Mouse (Mus musculus): ENCODE results near the gene Duxbl2.
"Not testable (repeated sequence)": the region's sequence is repeated elsewhere in the genome, so short reads cannot be mapped to it uniquely, and the experiment has no call there.

The Duxbl2 gene

DNA sequence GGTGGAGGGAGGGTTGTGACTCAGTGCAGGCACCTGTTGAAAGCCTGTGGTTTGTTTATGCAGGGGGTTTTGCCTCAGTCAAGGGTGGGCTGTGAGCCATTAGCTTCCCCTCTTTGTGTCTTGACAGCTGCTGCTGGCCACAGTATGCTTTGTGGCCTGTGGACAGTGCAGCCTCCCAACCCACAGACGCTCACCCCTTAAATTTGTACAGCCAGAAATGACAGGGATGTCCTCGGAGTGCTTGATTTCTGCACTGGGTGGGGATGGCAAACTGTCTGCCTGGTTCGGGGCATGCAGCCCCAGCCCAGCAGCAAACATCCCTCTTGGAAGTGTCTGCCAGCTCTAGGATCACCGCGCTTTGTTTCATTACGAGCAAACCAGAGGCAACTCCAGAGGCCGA is at the start of gene Duxbl2:
Duxbl2 (plus strand) TSS at position 200 of the 400 bp plus-strand sequence.
- not testable (repeated sequence) for DNase-seq

DNA sequence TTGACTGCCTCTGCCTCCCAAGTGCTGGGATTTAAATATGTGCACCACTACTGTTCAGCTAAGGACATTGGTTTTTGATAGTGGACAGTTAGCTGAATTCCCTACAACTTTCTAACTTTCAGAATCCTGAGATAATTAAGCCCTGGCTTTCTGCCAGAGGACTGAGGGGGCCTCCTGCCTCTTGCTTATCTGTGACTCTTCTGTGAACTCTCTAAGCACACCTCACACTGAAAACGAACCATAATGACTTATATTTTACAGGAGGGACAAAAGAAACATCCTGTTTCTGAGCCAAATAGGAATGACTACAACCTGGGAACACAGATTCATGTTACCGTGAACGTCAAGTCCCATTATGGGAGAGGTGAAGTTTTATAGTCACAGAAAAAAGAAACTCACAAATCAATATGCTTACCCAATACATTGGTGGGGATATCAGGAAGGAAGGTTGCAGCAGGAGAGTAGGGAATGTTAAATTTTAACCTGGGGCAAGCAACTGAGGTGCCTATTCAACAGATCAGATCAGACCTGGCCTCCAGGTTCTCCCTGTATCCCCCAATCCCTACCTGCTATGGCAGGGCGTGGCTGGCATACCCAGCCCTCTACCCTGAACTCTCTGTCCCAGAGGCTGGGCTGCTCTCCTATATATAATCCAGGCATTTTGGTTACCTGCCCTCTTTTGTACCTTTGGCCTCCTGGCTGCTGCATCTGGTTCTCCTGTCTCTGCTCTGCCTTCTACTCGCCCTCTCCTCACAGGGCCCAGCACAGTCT is 41.3 kb upstream of the Duxbl2 start:
- DNase-seq = not testable (repeated sequence)

DNA sequence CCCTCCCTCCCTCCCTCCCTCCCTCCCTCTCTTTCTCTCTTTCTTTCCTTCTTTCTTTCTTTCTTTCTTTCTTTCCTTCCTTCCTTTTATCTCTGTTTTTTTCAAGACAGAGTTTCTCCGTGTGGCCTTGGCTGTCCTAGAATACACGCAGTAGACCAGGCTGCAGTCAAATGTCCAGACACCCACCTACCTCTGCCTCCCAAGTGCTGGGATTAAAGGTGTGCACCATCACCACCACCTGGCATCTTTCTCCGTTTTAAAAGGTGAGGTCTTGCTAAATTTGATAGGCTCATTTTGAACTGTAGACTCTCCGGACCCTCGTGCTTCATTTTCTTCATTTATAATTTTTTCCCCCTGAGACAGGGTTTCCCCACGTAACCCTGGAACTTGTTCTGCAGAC is 36.9 kb upstream of the Duxbl2 start, which contains the start of gene Cphx2:
Cphx2 (plus strand) TSS at position 301 of the 400 bp plus-strand sequence.
- not testable (repeated sequence) for DNase-seq

DNA sequence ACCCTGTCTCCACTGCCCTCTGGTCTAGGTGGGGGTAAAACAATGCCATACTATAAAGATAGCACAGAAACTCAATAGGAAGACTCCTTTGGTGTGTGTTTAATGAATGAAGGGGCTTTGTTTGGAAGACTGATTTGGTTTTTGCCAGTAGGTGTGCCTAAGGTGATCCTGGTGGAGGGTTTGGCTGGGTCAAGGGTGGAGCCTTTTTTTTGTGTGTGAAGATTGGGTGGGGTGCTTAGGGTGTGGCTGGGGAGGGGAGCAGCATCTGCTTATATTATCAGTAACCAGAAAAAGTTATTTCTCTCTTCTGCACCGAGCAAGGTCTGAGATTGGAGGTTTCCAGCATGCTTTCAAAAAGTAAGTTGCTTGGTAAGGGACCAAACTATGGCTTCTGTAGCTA is 36.2 kb upstream of the Duxbl2 start, which contains the start of gene Cphx3:
Cphx3 (plus strand) TSS at position 301 of the 400 bp plus-strand sequence.
- DNase-seq = not testable (repeated sequence)

DNA sequence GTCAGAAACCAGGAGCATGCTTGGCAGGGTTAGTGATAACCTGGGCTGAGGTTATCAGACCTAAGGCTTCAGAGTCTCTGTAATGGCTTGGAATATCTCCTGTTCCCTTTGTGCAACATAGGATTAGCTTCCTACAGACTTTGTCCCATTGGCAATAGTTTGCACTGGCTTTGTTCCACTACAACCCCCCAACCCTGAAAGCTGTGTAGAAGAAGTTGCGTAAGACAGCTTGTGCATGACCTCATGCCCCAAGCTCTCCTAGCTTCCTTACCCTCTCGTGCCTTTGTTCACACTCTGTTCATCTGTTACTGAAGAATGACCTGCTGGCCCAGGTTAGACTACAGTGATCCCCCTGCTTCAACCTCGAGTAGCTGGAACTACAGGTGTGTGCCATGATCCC is 20.5 kb upstream of the Duxbl2 start:
- DNase-seq = not testable (repeated sequence)

DNA sequence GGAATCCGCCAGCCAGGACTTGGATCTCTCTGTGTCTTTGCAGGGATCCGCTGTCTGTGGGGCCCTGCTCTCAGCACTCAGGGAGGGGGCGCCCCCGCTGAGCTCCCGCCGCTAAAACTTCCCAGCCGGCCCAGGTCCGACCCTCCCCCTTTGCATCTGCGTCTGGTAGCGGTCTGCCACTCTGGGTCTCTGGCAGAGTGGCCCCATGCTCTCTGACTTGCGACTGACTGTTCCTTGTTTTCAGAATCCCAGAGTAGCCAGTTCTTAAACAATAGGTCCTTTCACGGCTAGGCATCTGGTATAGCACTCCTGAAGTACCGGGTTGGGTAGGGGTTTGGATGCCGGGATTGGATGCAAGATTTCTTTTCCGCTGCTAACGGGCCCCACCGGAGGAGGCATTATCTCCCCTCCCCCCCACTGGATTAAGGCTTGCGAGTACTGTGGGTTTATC is 426 bp downstream of the Duxbl2 start:
- not testable (repeated sequence) for DNase-seq

DNA sequence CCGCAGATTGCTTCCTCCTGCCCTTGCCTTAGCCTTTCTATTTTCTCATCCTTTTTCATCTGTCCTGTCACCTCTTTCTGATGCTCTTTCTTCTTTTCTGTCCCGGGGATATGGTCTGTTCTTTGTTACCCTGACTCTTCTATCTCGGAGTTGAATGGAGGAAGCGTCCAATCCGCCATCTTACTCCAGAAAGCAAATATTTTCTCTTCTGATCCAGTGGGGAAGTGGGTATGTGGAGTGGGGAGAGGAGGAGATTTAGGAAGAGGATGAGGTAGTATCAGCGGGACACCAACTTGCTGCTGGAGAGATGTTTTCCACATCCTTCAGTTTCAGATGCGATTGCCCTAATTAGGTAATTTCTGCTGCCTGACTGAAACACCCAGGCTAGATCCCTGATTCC is 946 bp downstream of the Duxbl2 start:
- not testable (repeated sequence) for DNase-seq

DNA sequence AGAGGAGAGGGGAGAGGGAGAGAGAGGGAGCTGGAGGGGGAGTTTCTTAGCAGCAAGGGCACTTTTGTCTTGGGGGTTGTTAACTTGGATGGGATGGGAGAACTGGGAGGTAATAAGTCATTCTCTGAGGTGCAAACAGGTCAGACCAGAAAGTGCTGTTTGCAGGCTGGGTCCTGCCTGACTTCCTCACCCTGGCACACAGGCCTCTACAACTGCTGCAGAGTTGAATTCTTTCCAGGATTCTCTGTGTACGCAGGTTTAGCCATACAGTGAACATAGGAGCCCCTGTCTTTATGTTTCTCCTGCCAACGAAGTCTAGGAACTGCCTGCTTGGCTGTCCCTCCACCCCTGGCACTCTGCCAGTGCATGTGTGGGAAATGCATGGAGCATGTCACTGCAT is 28.9 kb downstream of the Duxbl2 start:
- DNase-seq = not testable (repeated sequence)

DNA sequence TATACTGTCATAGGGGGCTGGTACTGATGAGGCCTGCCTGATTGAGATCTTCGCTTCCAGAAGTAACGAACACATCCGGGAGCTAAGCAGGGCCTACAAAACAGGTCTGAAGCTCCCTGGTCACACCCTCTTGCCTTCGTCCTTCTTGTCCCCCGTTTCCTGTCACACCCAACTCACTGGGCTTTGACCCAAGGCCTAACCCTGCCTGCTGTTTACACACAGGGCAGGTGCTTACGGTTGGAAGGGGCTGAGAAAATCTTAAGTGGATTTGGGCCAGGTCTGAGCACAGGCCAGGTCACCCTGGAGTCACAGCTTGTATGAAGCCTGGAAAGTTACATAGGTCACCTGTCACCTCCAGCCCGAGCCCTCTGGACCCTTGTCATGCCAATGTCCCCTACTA is 37.9 kb downstream of the Duxbl2 start:
- DNase-seq = not testable (repeated sequence)

DNA sequence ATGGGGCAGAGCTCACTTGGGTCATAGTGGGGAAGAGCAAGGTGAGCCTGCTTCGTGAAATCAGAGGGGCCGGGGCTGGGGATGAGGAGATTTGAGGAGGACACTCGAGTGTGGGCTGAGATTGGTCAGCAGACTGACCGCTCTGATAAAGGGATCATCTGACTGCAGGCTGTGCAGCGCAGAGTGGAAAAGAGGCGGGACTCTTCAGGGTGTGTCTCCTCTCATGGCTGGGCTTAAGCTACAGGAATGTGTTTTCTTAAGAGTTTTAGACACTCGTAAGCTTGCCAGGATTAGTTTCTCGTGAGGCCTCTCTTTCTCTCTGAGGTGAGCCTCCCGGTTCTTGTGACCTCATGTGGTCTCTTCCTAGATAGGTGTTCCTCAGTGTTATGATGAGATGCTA is 43.0 kb downstream of the Duxbl2 start:
- DNase-seq = not testable (repeated sequence)

DNA sequence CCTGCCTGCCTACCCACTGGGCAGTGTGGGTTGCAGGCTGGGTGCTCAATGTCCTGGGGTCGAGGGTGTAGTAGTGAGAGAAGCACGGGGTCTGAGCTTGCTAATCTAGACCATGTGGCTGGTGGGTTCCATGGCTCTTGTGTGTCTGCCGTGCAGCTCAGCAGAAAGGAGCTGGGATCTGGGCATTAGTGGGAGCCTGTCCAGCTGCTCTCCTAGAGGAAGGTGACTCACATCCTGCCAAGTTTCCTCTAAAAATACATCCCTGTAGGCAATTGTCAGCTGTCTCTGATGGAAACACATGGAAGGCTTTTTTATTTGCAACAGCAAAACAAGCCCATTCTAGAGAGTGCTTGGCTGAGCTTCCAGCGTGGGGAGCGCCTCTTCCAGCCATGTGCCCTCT is 44.3 kb downstream of the Duxbl2 start:
- DNase-seq = not testable (repeated sequence)

DNA sequence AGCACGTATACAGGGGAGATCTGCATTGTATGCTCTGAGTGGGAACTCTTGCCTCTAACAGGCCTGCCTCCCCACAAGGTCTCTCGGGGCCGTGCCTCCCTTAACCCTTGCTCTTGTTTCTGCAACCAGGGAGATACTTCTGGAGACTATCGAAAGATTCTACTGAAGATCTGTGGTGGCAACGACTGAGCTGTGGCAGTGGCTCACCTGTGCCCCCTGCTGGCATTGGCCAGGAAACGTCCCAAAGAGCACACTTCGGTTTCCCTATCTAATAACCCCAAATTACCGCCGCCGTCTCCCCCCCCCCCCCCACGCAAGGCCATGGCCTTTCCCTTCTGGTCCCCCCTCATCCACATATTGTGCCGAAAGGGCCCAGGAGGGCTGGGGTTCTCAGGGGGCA is 47.1 kb downstream of the Duxbl2 start:
- DNase-seq = not testable (repeated sequence)

DNA sequence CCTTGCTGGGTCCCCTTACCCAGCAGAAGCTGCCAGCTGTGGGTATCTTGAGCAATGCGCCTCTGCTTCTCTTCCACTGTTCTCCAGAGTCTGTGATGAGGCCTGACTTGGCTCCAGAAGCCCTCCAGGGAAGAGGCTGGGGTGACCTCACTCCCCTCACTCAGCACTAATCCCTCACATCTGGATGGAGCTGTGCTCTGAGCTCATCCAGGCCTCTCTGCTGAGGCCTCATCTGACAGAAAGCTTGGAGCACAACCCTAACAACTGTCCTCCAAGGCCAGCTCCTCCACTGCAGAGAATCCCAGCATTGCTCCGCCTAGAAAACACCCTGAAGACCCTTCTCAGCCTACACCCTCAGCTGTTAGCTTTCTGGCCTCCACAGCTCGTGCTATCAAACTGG is 55.8 kb downstream of the Duxbl2 start:
- DNase-seq = not testable (repeated sequence)

DNA sequence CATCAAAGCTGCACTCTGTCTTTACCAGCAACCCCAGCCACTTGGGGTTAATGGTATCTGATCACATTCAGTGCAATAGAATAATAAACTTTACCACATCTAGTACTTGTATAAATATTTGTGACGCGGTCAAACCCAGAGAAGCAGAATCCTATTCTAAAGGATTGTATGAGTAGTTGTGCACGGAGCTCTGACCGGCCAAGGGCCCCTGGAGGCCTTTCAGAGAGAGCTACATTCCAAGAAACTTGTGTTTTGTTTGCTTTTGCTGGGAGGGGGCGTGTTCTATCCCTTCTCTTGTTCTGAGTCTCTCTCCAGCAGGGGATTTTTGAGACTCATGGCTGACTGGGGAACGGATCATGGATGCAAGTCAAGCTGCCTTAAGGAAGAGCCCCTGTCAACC is 56.9 kb downstream of the Duxbl2 start:
- not testable (repeated sequence) for DNase-seq
